Mouse (Mus musculus) stomach, embryonic 16.5 days (tissue): ENCODE results near the gene Cox15. TPM values are rescaled to one million over a fixed set of nuclear protein-coding genes. Genes with fewer than 3 reads are reported as not detected.
A peak's percentile ranks its signal among the peaks of the same experiment; 100 is the strongest.

ENCODE experiments used
- ATAC-seq: fragments of 200-750 bp; cut with Nextera tagmentation; 2 replicates; pipeline ENCODE4 v1.8.0; 2017; ENCODE audit warnings: moderate number of reproducible peaks, moderate TSS enrichment; ENCODE audit not compliant: insufficient read depth, low FRiP score
- H3K27ac ChIP-seq: fragments of 300-500 bp; sonication (generic); 2 replicates; pipeline ENCODE4 v1.5.1; 2014; ENCODE audit warnings: low read length
- H3K27me3 ChIP-seq: fragments of 300-500 bp; sonication (generic); 2 replicates; pipeline ENCODE4 v1.6.1; 2014; ENCODE audit warnings: low read length, control low read depth, mixed read lengths; ENCODE audit not compliant: control insufficient read depth, insufficient read depth
- H3K36me3 ChIP-seq: fragments of 300-500 bp; sonication (generic); 2 replicates; pipeline ENCODE4 v1.6.1; 2014; ENCODE audit warnings: low read length; ENCODE audit not compliant: control insufficient read depth, insufficient read depth
- H3K4me1 ChIP-seq: fragments of 300-500 bp; sonication (generic); 2 replicates; pipeline ENCODE4 v1.6.1; 2014; ENCODE audit warnings: low read length, control low read depth, mixed read lengths; ENCODE audit not compliant: control insufficient read depth, insufficient read depth
- H3K4me2 ChIP-seq: fragments of 300-500 bp; sonication (generic); 2 replicates; pipeline ENCODE4 v1.6.1; 2014; ENCODE audit warnings: low read depth, low read length, mixed read lengths
- H3K4me3 ChIP-seq: fragments of 300-500 bp; sonication (generic); replicated peaks from 2 replicates; pipeline ENCODE4 v1.5.1; 2014; ENCODE audit warnings: mild to moderate bottlenecking, low read length
- H3K9ac ChIP-seq: fragments of 300-500 bp; sonication (generic); 2 replicates; pipeline ENCODE4 v1.6.1; 2014; ENCODE audit warnings: low read length
- H3K9me3 ChIP-seq: fragments of 300-500 bp; sonication (generic); replicated peaks from 2 replicates; pipeline ENCODE4 v1.6.1; 2016; ENCODE audit warnings: low read length, control low read depth; ENCODE audit not compliant: control insufficient read depth
- WGBS: fragments of 180-500 bp; shearing (Covaris S2); extraction: QIAGEN DNeasy Blood & Tissue Kit; methylation state at CpG from one replicate; pipeline ENCODE4 v1.1.7; 2014; 5-methylcytosine and 5-hydroxymethylcytosine counted together
- polyA plus RNA-seq: library from polyadenylated mRNA; unstranded; fragments of >200 nt; fragmentation: Nextera tagmentation; extraction: Ambion mirVana; gene quantifications from 2 replicates; pipeline ENCODE4 v1.2.1, GENCODE M21; 2015

Gene Cox15
- polyA plus RNA-seq, 1 experiment from 2014 or later, result 10.8 TPM

DNA sequence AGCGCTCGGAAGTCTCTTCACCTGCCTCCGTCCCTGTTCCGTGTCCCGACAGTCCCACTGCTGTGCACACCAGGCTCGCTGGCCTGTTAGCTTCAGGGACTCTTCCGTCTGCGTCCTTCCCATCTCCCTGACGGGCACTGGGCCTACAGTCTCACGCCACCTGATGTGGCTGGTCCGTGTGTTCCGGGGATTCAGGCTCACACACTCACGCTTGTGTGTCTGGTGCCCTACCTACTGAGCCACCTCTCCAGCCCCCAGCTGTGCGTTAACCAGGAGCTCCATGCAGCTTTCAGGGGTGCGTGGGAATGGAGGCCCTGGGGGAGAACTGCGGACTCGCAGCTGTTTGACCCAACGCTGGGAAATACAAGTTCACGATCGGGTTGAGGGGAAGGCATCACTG, 28.6 kb downstream of the Cox15 start:
- no peaks in the 10 kb centered on the region for H3K4me1 ChIP-seq
- 92% methylated on average over 20 of the region's 20 CpGs for WGBS
- no peak for ATAC-seq
- H3K9me3 ChIP-seq, result no peaks in the 10 kb centered on the region
- no peak overlapping the region for H3K4me3 ChIP-seq
- no peaks in the 10 kb centered on the region for H3K27me3 ChIP-seq
- no peak overlapping the region for H3K9ac ChIP-seq
- H3K36me3 ChIP-seq, result peaks cover 3% of the 10 kb centered on the region; the same call in 1 of the 2 replicates
- no peak overlapping the region for H3K27ac ChIP-seq
- H3K4me2 ChIP-seq, result no peak overlapping the region

DNA sequence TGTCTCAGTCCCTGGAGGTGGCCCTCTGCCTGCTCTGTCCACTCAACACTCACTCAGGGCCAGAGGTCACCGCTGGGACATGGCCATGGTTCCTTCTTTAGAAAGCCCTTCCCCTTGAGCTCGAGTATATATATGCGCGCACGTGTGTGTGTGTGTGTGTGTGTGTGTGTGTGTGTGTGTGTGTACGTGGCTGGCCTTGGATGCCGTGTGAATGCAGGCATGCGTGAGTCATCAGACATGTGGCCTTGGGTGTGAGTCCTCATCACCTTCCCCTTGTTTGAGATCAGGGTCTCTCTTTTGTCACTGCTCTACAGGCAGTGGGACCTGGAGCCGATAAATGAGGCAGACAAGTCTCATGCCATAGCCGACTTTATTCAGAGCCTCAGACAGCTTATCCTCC, 29.3 kb downstream of the Cox15 start:
- Histone ChIP-seq H3K4me2 (no peak overlapping the region), H3K9me3 (no peaks in the 10 kb centered on the region), H3K27ac (no peak overlapping the region), H3K36me3 (peaks cover 3% of the 10 kb centered on the region; the same call in 1 of the 2 replicates), H3K27me3 (no peaks in the 10 kb centered on the region), H3K4me1 (no peaks in the 10 kb centered on the region), H3K9ac (no peak overlapping the region), H3K4me3 (no peak overlapping the region)
- 85% methylated on average over 10 of the region's 10 CpGs for WGBS
- ATAC-seq, result 0 out of 2 replicates have a peak, but pooled peaks have one; percentile 3

DNA sequence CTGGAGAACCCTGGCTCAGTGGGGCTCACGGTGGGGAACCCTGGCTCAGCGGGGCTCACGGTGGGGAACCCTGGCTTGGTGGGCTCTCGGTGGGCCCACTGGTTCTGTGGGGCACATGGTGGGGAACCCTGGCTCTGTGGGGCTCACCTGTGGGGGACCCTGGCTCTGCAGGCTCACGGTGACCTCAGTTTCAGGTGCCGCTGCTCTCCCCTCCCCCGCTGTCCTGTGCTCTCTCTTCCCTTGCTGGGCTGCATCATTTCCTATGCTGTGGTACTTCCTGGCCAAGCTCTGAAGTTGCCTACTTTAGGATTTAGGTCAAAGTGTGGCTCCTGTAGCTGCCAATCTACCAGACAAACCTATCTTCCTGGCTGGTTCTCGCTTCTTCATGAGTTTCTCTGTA, 29.9 kb downstream of the Cox15 start:
- Histone ChIP-seq H3K36me3 (peaks cover 7% of the 10 kb centered on the region), H3K4me2 (no peak overlapping the region), H3K9me3 (no peaks in the 10 kb centered on the region), H3K4me3 (no peak overlapping the region), H3K27ac (no peak overlapping the region), H3K4me1 (no peaks in the 10 kb centered on the region), H3K9ac (no peak overlapping the region), H3K27me3 (no peaks in the 10 kb centered on the region)
- no peak for ATAC-seq
- 78% methylated on average over 8 of the region's 8 CpGs for WGBS

DNA sequence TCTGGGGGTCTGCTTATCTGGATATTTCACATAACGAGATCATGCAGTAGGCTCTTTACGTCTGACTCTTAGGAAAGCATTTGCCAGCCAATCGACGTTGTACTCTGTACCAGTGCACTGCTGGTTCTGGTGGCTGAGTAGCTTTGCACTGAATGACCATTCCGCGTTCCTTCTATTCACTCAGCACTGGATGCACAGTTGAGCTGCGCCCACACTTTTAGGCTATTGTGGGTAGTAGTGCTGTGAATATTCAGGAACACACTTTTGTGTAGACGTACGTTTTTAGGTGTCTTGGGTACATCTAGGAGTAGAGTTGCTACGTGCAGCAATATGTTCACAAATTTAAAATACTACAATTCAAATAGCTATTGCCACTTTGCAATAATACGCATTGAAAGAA, 32.7 kb downstream of the Cox15 start:
- Histone ChIP-seq H3K4me1 (no peaks in the 10 kb centered on the region), H3K27ac (no peak overlapping the region), H3K4me2 (no peak overlapping the region), H3K4me3 (no peak overlapping the region), H3K9me3 (no peaks in the 10 kb centered on the region), H3K27me3 (no peaks in the 10 kb centered on the region), H3K36me3 (peaks cover 7% of the 10 kb centered on the region), H3K9ac (no peak overlapping the region)
- 96% methylated on average over 11 of the region's 11 CpGs for WGBS
- no peak for ATAC-seq

DNA sequence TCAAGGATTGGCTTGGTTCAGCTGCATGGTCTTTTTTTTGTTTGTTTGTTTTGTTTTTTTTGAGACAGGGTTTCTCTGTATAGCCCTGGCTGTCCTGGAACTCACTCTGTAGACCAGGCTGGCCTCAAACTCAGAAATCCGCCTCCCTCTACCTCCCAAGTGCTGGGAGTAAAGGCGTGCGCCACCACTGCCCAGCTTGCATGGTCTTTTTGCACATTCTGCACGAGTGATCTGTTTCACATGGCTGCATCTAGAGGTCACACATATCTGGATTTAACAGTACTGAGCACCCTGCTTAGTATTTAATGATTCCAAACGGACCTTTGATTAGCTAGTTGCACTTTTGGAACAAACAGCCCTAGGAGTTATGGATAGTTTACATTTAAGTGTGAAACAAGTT, 40.8 kb downstream of the Cox15 start:
- Histone ChIP-seq H3K4me2 (no peak overlapping the region), H3K4me1 (0 out of 2 replicates have a peak, but pooled peaks cover 2% of the 10 kb centered on the region), H3K4me3 (no peak overlapping the region), H3K36me3 (no peaks in the 10 kb centered on the region), H3K27ac (0 out of 2 replicates have a peak overlapping the region, but pooled peaks have one; percentile 34), H3K27me3 (no peaks in the 10 kb centered on the region), H3K9me3 (no peaks in the 10 kb centered on the region), H3K9ac (no peak overlapping the region)
- ATAC-seq, result no peak
- 79% methylated on average over 5 of the region's 5 CpGs for WGBS

DNA sequence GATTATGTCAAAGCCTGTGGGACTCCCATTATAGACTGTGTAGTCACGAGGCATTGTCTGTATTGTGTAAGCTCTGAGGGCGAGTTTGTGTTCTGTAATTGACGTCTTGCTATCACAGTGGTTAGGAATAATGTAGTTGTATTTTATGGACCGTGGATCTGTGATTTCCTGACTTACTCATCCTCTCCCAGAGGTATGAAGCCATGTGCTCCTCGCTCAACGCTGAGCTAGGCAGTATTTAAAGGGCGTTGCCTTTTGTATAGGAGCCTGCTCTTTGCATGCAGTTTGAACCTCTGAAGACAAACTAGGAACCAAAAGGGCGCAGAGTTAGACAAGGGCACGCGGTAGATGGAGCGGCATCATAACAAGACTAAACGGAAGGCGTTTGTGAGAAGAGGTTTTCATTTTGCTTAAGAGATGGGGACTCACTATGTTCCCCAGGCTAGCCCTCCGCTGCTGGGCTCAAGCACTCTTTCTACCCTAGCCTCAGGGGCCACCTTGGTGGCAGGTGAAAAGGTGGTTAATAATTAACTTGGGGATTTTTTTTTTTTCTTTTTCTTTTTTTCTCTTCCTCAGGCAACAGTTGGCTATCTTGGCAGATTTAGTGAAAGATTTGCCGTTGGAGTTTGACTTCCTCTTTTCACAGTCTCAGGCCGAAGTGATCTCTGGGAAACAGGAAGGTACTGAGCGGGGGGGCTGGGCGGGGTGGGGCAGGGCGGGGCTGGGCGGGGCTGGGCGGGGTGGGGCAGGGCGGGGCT, 41.5 kb downstream of the Cox15 start:
- H3K4me1 ChIP-seq, result 0 out of 2 replicates have a peak, but pooled peaks cover 2% of the 10 kb centered on the region
- peak overlapping the region; percentile 81 for H3K27ac ChIP-seq
- H3K4me3 ChIP-seq, result no peak overlapping the region
- H3K36me3 ChIP-seq, result no peaks in the 10 kb centered on the region
- no peaks in the 10 kb centered on the region for H3K9me3 ChIP-seq
- no peak overlapping the region for H3K9ac ChIP-seq
- peak; percentile 76 for ATAC-seq
- 47% methylated on average over 22 of the region's 22 CpGs for WGBS
- H3K4me2 ChIP-seq, result no peak overlapping the region
- H3K27me3 ChIP-seq, result no peaks in the 10 kb centered on the region

DNA sequence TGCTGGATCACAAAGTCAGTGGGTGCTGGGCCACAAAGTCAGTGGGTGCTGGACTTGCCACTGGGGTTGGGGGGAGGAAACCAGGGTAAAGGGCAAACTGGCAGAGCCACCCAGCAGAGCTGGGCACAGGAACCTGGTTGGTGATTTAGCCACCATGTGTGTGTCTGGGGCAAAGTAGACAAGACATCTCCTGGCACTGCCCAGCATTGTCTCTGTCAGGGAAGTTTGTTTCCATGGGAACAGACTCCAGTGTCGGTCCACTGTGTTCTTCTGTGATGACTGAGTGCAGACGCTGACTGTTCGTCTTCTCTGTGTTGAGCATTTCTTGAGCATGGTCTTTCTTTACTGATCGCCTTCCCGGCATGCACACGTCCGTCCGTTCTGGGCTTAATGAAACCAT, 43.5 kb downstream of the Cox15 start:
- Histone ChIP-seq H3K9me3 (no peaks in the 10 kb centered on the region), H3K27me3 (no peaks in the 10 kb centered on the region), H3K4me2 (no peak overlapping the region), H3K27ac (peak overlapping the region; percentile 10; the same call in 1 of the 2 replicates), H3K4me1 (0 out of 2 replicates have a peak, but pooled peaks cover 2% of the 10 kb centered on the region), H3K4me3 (no peak overlapping the region), H3K36me3 (no peaks in the 10 kb centered on the region), H3K9ac (no peak overlapping the region)
- 77% methylated on average over 8 of the region's 8 CpGs for WGBS
- no peak for ATAC-seq

DNA sequence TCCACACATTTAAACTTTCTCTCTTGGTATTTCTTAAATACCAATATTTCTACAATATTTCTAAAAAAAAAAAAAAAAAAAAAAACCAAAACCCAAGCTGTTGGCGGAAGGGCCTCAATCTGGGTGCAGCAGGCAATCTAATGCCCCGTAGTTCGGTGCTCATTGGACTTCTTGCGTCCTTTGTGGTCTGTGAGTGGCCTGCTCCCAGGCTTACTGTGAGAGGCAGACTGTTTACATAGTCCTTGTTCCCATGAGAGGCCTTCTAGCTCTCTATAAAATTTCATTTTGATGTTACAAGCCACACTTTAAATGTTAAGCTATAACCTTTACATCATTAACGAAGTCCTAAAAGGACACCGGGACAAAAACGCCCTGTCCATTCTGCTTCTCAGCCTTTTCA, 44.6 kb downstream of the Cox15 start:
- Histone ChIP-seq H3K4me3 (no peak overlapping the region), H3K27me3 (no peaks in the 10 kb centered on the region), H3K27ac (no peak overlapping the region), H3K4me1 (0 out of 2 replicates have a peak, but pooled peaks cover 2% of the 10 kb centered on the region), H3K4me2 (no peak overlapping the region), H3K9ac (no peak overlapping the region), H3K36me3 (no peaks in the 10 kb centered on the region), H3K9me3 (no peaks in the 10 kb centered on the region)
- 84% methylated on average over 7 of the region's 7 CpGs for WGBS
- ATAC-seq, result no peak

DNA sequence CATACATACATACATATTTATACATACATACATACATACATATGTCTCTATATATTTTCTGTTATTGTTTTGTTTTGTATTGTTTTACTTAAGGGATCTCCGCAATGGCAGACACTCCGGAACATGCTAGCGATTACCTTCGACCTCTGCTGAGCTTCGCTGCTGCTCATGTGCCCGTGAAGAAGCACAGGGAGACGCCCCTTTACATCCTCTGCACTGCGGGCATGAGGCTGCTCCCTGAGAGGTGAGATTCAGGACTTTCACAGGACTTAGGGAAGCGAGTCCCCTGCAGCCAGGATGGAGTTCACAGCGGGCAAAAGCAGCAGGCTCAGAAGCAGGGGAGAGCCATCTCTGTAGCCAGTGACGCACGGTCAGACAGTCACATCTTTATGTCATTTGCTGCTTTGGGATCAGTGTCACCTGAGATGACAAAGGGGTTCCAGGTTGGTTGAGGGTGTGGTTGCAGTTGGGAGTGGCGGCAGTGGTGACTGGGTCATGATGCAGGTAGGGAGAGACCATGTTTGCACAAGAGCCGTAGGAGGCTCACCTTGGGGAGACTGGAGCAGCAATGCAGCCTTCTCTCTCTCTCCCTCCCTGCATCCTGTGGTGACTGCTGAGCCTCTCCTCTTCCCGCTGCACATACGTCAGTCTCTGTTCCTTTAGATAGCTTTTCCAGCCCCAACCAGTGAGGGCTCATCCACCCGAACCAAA, 47.9 kb downstream of the Cox15 start:
- no peaks in the 10 kb centered on the region for H3K4me1 ChIP-seq
- H3K36me3 ChIP-seq, result peaks cover 16% of the 10 kb centered on the region
- 81% methylated on average over 17 of the region's 17 CpGs for WGBS
- peak; percentile 78; the same call in 1 of the 2 replicates for ATAC-seq
- H3K27me3 ChIP-seq, result no peaks in the 10 kb centered on the region
- H3K4me3 ChIP-seq, result no peak overlapping the region
- 0 out of 2 replicates have a peak overlapping the region, but pooled peaks have one; percentile 5 for H3K27ac ChIP-seq
- no peak overlapping the region for H3K9ac ChIP-seq
- no peaks in the 10 kb centered on the region for H3K9me3 ChIP-seq
- no peak overlapping the region for H3K4me2 ChIP-seq
